19 mouse cellular contexts compared by ENCODE assay signal in the genomic region with DNA sequence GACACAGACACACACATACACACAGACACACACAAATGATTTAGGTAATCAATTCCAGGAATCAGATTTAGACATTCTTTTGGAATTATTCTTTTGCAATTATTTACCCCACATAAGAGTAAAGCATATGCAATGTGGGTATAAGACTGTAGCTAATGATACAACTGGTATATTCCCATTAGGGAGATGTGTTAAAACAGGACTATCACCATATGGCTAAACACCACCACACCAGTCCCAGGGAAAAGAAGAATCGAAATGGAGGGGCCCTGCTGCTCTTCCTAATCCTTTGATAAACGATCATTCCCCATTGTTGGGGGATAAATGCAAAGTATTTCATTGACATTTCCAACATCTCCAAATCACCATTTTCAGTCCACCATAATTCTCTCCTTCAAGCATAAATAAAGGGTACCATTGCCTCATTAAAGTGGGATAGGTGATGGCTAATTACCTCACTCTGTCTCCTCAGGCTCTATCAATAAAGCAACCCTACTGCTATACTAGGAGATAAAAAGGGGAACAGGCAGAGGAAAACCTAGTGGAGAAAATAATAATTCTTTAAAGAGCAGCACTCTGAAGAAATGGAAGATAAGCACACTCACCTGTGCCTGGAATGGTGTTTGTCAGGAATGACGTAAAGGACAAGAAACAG.
"Had no signal": no experiment of that assay in that cellular context is flagged by ENCODE, and none has a peak within 500 bp of the region (broad histone marks: within the 10 kb centered on the region; RNA-seq: fewer than 3 reads in every experiment).

No protein-coding gene starts in this region.

- H3K9ac ChIP-seq: intestine, embryonic 15.5 days; kidney, embryonic 15.5 days; liver, embryonic 14.5 days; liver, postnatal 0 days; lung, embryonic 14.5 days; stomach, embryonic 15.5 days had no signal

- H3K27me3 ChIP-seq: intestine, embryonic 15.5 days; kidney, embryonic 15.5 days; stomach, embryonic 15.5 days had no signal

- H3K36me3 ChIP-seq: intestine, embryonic 15.5 days; kidney, embryonic 15.5 days; stomach, embryonic 15.5 days had no signal

- H3K4me3 ChIP-seq: intestine, embryonic 15.5 days; kidney, embryonic 15.5 days; left cerebral cortex, adult 2 months; stomach, embryonic 15.5 days had no signal

- DNase-seq: kidney, adult 11 months; kidney, adult 8-10 months; kidney, postnatal 10 days; kidney, postnatal 36 days; layer of hippocampus, postnatal 36 days; liver, postnatal 0 days; lung, embryonic 14.5 days; retina, postnatal 1 day; right cerebral cortex, postnatal 25 days; spleen, adult 18-20 months; thymus, postnatal 25 days had no signal

- ATAC-seq: intestine, embryonic 15.5 days; liver, postnatal 0 days; lung, postnatal 0 days had no signal

- H3K4me2 ChIP-seq: intestine, embryonic 15.5 days; kidney, embryonic 15.5 days; liver, embryonic 11.5 days; lung, embryonic 14.5 days; stomach, embryonic 15.5 days had no signal

- H3K9me3 ChIP-seq: intestine, embryonic 15.5 days; kidney, embryonic 15.5 days; stomach, embryonic 15.5 days had no signal

- H3K27ac ChIP-seq: intestine, embryonic 15.5 days; kidney, embryonic 15.5 days; left cerebral cortex, adult 2 months; liver, embryonic 14.5 days; macrophage; stomach, embryonic 15.5 days had no signal

- H3K4me1 ChIP-seq: intestine, embryonic 15.5 days; kidney, embryonic 15.5 days; stomach, embryonic 15.5 days had no signal
